Mouse (Mus musculus): ENCODE results near the gene Gm5089.

DNA sequence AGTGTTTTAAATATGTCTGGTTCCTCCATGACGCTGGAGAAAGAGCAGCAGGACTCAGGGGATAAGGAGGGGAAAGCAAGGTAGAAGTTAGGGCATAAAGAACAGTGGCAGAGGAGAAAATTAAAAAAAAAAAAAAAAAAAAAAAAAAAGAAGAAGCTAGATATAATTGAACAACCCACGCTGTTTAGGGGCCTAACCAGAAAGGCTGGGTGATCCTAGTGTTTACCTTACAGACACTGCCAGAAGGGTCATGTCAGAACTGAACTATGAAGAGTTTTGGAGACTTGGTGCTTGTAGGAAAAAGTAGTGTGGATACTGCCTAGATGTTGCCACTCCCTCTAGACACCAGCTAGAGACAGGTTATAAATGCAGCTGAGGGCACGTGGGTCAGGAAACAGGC is 10.6 kb upstream of the Gm5089 start:
- TF ChIP-seq CEBPB (IDR thresholded peaks at IDR 0.05; ENCODE audit: insufficient read depth, poor library complexity, severe bottlenecking) (no peak), USF1 (IDR thresholded peaks at IDR 0.05; ENCODE audit: low read depth) (no peak), MAX (IDR thresholded peaks at IDR 0.05; ENCODE audit: low read depth) (no peak)
